Mouse (Mus musculus): Measurements from ENCODE around the gene Ciao2b.

Gene Ciao2b

DNA sequence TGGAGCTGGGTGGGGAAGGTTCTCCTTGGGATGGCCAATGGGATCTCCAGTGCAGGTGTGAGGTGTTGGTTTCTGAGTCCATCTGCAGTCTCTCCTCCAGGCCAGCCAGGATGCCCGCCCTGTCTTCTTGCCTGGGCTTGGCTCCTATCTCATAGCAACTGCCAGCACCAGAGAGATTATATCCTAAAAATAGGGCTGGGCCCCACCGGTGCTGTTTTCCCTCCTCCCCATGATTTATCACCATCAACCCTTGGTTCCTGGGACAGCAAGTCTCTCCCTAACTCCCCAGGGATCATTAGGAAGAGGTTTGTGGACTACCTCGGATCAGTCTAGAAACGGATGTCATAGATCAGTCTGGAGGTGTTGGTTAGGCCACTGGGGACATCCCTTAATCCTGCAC lies 28.6 kb downstream of the Ciao2b start:
- no peak for DNase-seq (ENCODE audit: low spot score)

DNA sequence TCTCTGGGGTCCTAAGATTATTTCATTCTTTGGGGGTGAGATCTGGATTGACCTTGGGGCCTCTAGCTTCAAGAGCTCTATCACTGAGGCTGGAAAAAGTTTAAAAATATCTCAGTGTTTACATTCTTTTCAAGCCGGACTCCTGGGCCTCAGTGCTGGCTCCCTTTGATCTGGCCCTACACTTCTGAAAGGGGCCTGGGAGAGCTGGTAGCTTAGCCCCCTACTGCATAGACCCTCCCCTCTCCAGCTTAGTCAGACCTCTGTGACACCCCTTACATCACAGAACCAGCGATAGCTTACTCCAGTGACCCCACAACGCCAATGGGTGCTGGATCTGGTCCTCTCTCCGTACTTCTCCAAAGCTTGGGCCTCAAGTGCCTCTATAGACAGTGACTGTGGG lies 30.2 kb downstream of the Ciao2b start:
- DNase-seq (ENCODE audit: low spot score), result no peak

- no peak for DNase-seq (ENCODE audit: low spot score)
These were observed 31.5 kb downstream of the Ciao2b start for GRCm38 (mm10) chr8:104610185-104610766.

GRCm38 (mm10) chr8:104609222-104609621 lies 32.5 kb downstream of the Ciao2b start:
- DNase-seq (ENCODE audit: low spot score), result no peak

DNA sequence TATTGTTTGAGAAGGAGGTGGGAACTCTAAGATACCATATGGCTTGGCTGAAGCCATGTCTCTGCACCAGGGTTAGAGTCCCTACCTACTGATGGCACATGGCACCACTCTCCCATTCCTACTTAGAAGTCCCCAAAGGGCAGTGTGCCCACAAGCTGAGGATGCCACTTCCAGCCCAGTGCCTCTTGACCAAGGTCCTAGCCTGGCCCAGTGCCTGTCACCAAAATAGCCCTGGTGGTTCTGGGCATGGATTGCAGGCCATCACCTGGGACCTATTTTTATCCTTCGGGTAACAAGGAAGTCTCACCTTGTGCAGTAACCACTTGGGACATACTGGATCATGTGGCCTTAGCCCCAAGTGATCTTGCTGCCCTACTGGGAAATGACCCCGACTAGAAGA lies 33.8 kb downstream of the Ciao2b start:
- DNase-seq (ENCODE audit: low spot score), result no peak

DNA sequence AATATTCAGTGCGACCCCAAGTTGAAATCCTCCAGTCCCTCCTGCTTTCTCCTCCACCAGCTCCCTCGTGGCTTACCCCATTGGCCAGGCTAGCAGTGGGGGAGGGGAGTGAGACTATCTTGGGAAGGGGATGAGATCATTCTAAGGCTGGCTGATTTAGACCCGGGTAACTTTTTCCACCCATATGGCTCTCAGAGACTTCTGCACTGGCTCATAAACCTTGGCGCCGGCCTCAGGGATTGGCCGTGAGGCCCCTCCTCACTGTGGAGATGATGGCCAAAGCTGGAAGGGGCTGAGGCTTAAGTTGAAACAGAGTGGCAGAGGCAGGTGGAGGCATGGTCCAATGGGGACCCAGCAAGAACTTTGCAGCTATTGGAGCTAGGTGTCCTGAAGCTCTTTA lies 35.4 kb downstream of the Ciao2b start:
- DNase-seq (ENCODE audit: low spot score), result peak; percentile 33

GRCm38 (mm10) chr8:104603245-104603593 lies 38.5 kb downstream of the Ciao2b start:
- no peak for DNase-seq (ENCODE audit: low spot score)

GRCm38 (mm10) chr8:104602468-104603244 lies 39.1 kb downstream of the Ciao2b start:
- peak; percentile 98 for DNase-seq (ENCODE audit: low spot score)

DNA sequence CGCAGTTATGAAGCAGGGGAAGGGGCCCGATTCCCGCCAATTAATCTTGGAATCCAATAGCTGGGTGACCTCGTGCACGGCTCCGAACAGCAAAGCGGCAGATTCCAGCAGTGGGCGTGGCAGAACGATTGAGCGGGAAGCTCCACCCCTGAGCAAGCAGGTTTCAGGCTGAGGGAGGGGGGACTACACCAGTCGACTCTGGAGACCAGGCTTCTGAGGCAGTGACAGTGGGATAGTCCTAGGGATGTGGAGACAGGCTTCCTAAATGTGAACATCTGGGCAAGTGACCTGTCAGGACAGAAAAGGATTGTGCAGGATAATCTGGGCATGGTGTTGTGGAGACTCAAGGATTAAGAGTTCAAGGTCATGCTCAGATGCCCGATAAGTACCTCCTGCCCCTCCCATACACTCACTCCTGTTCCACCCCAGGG lies 39.8 kb downstream of the Ciao2b start:
- DNase-seq (ENCODE audit: low spot score), result peak; percentile 23

DNA sequence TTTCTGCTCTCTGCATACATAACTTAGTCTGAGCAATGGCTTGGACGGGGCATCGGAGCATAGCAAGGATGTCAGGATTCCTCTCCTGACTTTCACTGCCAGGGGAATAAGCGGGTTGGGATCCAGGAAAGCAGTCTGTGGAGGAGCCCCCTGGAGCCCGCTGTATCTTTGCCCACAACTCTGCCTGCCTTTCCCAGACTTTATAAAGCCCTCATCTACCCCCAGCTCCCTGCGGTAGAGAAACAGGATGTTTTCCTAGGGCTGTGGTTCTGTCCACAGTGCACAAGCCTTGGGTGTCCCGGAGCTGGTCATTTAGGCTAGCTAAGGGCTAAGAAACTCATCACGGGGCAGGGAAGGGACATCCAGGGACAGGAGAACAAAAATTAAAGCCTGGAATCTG lies 40.4 kb downstream of the Ciao2b start:
- peak; percentile 44 for DNase-seq (ENCODE audit: low spot score)

GRCm38 (mm10) chr8:104598496-104598895 lies 43.3 kb downstream of the Ciao2b start:
- no peak for DNase-seq (ENCODE audit: low spot score)

DNA sequence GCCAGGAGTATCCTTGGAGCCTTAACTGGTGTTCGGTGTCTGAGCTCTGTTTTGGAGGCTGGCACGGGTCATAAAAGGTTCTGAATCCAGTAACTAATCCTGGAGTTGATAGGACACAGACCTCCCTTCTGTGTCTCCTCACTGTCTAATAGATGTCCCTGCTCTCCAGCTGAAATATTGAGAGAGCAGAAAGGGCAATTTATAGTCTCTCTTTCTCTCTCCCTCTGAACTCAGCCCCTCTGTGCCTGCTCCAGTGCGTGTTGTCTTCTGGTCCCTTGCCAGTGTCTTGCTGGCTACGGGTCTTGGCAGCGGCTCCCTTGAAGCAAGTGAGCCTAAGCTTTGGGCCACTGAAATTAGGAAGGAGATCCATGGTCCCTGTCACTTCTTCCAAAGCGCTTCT lies 44.1 kb downstream of the Ciao2b start:
- no peak for DNase-seq (ENCODE audit: low spot score)

- no peak for DNase-seq (ENCODE audit: low spot score)
These were observed 45.8 kb downstream of the Ciao2b start for GRCm38 (mm10) chr8:104595773-104596536.

- no peak for DNase-seq (ENCODE audit: low spot score)
These were observed 47.0 kb downstream of the Ciao2b start for GRCm38 (mm10) chr8:104594611-104595362.

DNA sequence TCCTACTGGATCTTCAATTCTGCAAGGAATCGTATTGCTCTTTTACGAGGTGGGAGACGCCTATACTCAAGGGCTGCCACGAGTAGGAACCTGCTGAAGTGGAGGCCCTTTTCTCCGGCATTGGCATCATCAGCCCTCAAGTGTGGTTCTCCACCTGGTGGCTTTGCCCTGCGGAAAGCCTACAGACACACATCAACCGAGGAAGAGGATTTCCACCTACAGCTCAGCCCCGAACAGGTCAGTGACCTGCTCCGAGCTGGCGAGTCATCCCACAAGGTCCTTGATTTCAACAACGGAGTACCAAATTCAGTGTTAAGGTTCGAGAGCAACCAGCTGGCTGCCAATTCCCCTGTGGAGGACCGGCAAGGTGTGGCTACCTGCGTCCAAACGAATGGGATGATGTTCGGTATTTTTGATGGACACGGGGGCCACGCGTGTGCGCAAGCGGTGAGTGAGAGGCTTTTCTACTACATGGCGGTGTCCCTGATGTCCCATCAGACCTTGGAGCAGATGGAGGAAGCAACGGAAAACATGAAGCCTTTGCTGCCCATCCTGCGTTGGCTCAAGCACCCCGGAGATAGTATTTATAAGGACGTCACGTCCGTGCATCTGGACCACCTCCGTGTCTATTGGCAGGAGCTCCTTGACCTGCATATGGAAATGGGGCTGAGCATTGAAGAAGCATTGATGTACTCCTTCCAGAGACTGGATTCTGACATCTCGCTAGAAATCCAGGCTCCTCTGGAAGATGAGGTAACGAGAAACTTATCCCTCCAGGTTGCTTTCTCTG lies 48.0 kb downstream of the Ciao2b start:
- no peak for DNase-seq (ENCODE audit: low spot score)

DNA sequence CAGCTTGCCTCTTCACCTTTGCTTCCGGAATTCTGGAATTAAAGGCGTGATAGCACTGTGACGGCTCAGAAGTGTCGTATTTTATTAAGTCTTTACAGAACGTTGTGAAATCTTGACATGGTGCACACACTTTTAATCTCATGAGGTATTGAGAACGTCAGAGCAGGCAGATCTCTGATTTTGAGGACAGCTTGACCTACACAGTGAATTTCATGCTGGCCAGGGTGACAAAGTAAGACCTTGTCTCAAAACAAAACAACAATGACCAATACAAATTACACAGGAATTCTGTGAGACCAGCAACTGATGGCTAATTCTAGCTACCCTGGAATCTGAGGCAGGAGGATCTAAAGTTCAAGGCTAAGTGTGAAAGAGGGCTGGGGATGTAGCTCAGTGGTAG lies 49.2 kb downstream of the Ciao2b start:
- DNase-seq (ENCODE audit: low spot score), result no peak

- DNase-seq (ENCODE audit: low spot score), result peak; percentile 56
These were observed 49.9 kb downstream of the Ciao2b start for GRCm38 (mm10) chr8:104591856-104592255.

- DNase-seq (ENCODE audit: low spot score), result peak; percentile 90
These were observed 50.5 kb downstream of the Ciao2b start, which contains the start of gene Pdp2 for GRCm38 (mm10) chr8:104591133-104591834. Gene Pdp2 (plus strand): TSS chr8:104591451.

GRCm38 (mm10) chr8:104590284-104590683 lies 51.5 kb downstream of the Ciao2b start:
- DNase-seq (ENCODE audit: low spot score), result no peak
